Mouse (Mus musculus) embryo, embryonic 11.5 days (tissue): ENCODE measurements around the gene Mpp6.

Source experiments
- DNase-seq: peaks from one replicate; pipeline ENCODE4 v3.0.0-alpha.2; 2012; ENCODE audit warnings: low read depth, low spot score

Mpp6 gene

GRCm38 (mm10) chr6:50149378-50149777 is 39.3 kb downstream of the Mpp6 start:
- DNase-seq: no peak

- no peak for DNase-seq
Observed at GRCm38 (mm10) chr6:50159842-50160241, 49.8 kb downstream of the Mpp6 start.

- DNase-seq: no peak
Observed at GRCm38 (mm10) chr6:50163013-50163412, 53.0 kb downstream of the Mpp6 start.

GRCm38 (mm10) chr6:50168821-50169220 is 58.8 kb downstream of the Mpp6 start:
- DNase-seq: no peak

GRCm38 (mm10) chr6:50169771-50170170 is 59.7 kb downstream of the Mpp6 start:
- no peak for DNase-seq

- no peak for DNase-seq
Observed at GRCm38 (mm10) chr6:50175736-50176135, 65.7 kb downstream of the Mpp6 start.

- no peak for DNase-seq
Observed at GRCm38 (mm10) chr6:50180189-50180588, 70.1 kb downstream of the Mpp6 start.

- DNase-seq: no peak
Observed at GRCm38 (mm10) chr6:50187955-50188354, 77.9 kb downstream of the Mpp6 start.

GRCm38 (mm10) chr6:50189376-50189775 is 79.3 kb downstream of the Mpp6 start:
- no peak for DNase-seq

- no peak for DNase-seq
Observed at GRCm38 (mm10) chr6:50191605-50192004, 81.6 kb downstream of the Mpp6 start.

- DNase-seq: no peak
Observed at GRCm38 (mm10) chr6:50192169-50192568, 82.1 kb downstream of the Mpp6 start.

GRCm38 (mm10) chr6:50192822-50193221 is 82.8 kb downstream of the Mpp6 start:
- no peak for DNase-seq

GRCm38 (mm10) chr6:50193851-50194250 is 83.8 kb downstream of the Mpp6 start:
- DNase-seq: no peak

- DNase-seq: no peak
Observed at GRCm38 (mm10) chr6:50204356-50204755, 94.3 kb downstream of the Mpp6 start.

- DNase-seq: no peak
Observed at GRCm38 (mm10) chr6:50205093-50205492, 95.1 kb downstream of the Mpp6 start.

- no peak for DNase-seq
Observed at GRCm38 (mm10) chr6:50214711-50215372, 104.8 kb downstream of the Mpp6 start.

GRCm38 (mm10) chr6:50215373-50215745 is 105.3 kb downstream of the Mpp6 start:
- DNase-seq: no peak

GRCm38 (mm10) chr6:50215986-50216385 is 105.9 kb downstream of the Mpp6 start:
- no peak for DNase-seq

- DNase-seq: no peak
Observed at GRCm38 (mm10) chr6:50218628-50219027, 108.6 kb downstream of the Mpp6 start.

GRCm38 (mm10) chr6:50219066-50219465 is 109.0 kb downstream of the Mpp6 start:
- DNase-seq: no peak

- no peak for DNase-seq
Observed at GRCm38 (mm10) chr6:50220863-50221262, 110.8 kb downstream of the Mpp6 start.

GRCm38 (mm10) chr6:50222351-50222750 is 112.3 kb downstream of the Mpp6 start:
- no peak for DNase-seq

GRCm38 (mm10) chr6:50222986-50223385 is 112.9 kb downstream of the Mpp6 start:
- DNase-seq: no peak

GRCm38 (mm10) chr6:50223606-50224005 is 113.6 kb downstream of the Mpp6 start:
- no peak for DNase-seq
